Mouse (Mus musculus) Muller cell, postnatal 12 days (primary cell): ENCODE data around the gene Six1.
"Not testable (repeated sequence)": the region's sequence is repeated elsewhere in the genome, so short reads cannot be mapped to it uniquely, and the experiment has no call there.

Source experiments
- DNase-seq: peaks from one replicate; pipeline ENCODE4 v3.0.0-alpha.2; 2015; ENCODE audit errors: inconsistent ontology term

Gene Six1

DNA sequence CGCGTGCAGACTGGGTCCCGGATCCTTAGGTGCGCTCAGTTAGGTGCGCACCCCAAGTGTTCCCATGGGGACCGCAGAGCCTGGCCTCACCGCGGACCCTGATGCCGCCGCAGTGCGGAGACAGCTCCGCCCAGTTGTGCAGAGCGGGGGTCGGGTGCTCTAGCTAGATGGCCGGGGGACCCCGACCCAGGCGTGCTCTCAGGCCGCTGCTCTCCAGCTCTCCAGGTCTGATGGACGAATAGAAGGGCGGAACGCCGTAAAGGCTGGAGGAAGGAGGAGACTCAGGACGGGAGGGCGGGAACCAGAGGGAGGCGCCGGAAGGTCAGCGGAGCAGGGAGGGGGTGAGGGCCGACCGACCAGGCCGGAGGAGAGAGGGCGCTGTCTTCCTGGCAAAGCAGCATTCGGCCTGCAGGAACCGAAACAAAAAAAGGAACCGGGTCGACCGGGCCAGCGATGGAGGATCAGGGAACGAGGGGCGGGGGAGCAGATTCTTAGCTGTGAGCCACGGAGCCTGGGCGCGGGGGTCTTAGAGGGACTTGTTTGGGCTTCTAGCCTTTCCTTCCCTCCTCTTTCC is at the start of gene Six1:
Gene Six1, minus strand, starts transcription at position 220 of the 574 bp plus-strand sequence.
- peak; percentile 93 for DNase-seq

GRCm38 (mm10) chr12:73098593-73098992 is 44.9 kb upstream of the Six1 start:
- DNase-seq = peak; percentile 35

- not testable (repeated sequence) for DNase-seq
Observed at GRCm38 (mm10) chr12:73096177-73096576, 42.5 kb upstream of the Six1 start.

- no peak for DNase-seq
Observed at GRCm38 (mm10) chr12:73094605-73095004, 40.9 kb upstream of the Six1 start.

DNA sequence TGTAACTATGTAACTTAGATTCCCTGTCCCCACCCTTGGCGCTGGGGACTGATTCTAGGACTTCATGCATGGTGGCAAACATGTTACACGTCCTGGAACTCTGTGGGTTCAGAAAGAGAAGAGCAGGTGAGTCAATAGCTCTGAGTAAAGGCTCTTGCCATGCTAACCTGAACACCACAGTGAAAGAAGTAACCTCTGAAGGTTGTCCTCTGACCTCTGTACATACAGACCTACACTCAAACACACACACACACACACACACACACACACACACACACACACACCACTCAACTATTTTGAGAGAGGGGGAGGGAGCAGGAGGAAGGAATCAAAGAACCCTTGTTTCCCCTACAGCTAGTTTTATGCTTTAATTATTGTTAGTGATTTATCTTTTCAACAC is 40.5 kb upstream of the Six1 start:
- no peak for DNase-seq

GRCm38 (mm10) chr12:73090672-73091335 is 37.1 kb upstream of the Six1 start:
- no peak for DNase-seq

GRCm38 (mm10) chr12:73088911-73089310 is 35.2 kb upstream of the Six1 start:
- peak; percentile 10 for DNase-seq

DNA sequence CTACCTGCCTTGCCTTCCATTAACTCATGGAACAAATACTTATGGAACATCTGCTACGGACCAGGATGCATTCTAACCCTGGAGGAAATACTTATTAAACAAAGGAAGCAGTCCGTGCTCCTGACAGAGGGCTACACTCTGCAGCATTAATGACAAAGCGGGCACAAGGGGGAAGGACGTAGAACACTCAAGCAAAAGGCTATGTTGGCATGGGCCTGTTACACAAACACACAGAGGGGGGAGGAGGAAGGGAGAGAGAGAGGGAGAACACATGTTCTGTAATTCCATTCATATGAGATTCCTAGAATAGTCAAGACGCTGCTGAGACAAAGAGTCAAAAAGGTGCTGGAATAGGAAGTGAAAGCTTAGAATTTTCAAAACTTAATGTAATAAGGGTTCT is 34.8 kb upstream of the Six1 start:
- DNase-seq = no peak

GRCm38 (mm10) chr12:73087086-73087485 is 33.4 kb upstream of the Six1 start:
- DNase-seq = no peak

DNA sequence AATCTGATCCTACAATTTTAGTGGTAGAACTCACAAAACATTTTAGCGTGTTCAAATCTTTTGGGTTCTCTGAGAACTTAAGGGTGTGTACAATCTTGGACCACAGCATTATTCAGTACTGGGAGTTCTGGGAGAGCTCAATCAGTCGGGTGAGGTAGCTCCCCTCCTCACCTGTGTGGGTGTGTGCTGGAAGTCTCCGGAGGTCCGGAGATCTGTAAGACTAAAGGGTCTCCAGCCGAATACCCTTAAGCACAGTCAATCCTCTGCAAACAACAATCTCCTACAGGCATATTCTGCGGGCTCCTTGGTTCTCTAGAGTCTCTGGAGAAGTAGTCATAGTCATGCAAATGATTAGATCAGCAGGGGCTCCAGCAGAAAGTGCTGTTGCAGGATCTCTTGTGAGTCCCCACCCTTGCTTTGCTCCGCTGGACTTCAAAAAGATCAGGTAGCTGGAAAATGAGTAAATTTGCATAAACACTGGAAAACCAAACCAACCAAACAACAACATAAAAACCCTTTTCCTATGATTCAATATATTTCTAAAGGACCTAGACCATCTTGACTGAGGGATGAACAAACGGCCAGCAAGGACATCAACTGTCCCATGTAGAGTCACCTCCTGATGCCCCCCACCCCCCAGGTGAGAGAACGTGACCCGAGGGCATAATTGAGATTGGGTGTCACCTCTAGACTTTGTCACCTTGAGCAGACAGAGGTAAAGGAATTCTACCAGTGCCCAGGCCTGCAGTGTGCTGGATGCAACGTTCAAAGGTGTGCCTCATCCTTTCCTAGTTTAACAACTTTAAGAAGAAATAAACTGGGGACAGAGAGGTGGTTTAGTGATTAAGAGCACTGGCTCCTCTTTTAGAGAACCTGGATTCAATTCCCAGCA is 32.3 kb upstream of the Six1 start:
- DNase-seq = no peak

- no peak for DNase-seq
Observed at GRCm38 (mm10) chr12:73083773-73084172, 30.1 kb upstream of the Six1 start.

DNA sequence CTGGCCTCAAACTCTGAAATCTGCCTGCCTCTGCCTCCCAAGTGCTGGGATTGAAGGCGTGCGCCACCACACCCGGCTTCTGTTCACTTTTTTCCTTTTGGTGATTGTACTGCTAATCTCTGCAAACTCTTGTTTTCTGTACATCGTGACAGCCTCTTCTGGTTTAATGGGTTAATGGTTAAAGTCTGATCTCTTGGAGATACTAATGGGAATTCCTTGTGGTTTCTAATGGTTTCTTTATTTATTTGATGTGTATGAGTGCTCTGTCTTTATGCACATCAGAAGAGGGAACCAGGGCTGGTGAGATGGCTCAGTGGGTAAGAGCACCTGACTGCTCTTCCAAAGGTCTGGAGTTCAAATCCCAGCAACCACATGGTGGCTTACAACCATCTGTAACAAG is 28.1 kb upstream of the Six1 start:
- DNase-seq = not testable (repeated sequence)

DNA sequence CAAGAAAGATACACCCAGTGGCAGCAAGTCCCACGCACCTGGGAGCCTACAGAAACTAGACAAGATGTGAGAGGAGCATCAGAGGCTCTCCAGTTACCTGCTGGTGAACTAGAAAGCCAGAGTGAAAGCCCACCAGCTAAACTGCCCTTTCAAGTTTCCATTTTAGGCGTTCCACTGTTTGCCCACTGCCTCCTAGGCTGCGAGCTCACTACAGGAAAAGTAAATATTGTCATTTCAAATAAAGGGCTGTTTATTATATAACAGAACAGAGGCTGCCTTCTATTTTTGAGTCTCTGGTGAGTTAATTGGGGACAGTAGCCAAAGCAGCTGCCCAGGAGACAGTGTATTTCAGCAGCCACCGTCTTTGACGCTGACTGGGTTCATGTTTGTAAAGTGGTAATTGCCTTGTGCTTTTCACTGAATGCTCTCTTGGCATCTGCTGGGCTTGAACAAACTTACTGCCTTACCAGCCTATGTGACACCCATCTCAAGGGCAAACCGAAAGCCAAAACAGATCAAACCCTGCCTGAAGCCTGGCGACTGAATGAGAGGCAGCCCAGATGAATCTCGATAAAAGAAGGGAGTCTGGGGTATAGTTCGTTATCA is 7.2 kb upstream of the Six1 start:
- DNase-seq = no peak

GRCm38 (mm10) chr12:73057492-73057891 is 3.8 kb upstream of the Six1 start:
- DNase-seq = no peak

GRCm38 (mm10) chr12:73055451-73055850 is 1.8 kb upstream of the Six1 start:
- no peak for DNase-seq

DNA sequence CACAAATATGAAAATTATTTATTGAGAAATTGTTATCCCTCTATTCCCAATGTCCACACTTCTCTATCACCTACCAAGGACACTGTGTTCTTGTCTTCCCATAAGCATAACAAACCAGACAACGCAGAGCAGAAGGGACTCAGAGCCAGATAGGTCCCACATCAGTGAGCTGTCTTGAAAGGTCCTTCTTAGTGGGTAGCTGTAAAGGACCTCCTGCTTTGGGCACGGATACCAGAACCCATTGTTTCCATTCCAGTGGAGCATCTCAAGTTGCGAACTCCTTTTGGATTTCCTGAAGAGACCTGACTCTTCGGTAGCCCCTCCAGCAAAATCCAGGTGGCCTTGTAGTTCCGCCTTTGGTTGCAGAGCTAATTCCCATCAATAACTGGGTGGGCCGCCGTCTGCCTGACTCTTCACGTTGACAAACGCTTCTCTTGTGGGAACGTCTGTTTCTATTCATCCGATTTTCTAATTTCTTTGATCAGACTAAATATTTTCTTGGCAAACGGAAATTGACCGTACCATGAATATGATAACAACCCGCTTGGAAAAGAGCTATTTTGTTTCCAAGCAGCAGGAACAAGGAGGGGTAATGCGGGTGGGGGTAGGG is 994 bp upstream of the Six1 start:
- no peak for DNase-seq

DNA sequence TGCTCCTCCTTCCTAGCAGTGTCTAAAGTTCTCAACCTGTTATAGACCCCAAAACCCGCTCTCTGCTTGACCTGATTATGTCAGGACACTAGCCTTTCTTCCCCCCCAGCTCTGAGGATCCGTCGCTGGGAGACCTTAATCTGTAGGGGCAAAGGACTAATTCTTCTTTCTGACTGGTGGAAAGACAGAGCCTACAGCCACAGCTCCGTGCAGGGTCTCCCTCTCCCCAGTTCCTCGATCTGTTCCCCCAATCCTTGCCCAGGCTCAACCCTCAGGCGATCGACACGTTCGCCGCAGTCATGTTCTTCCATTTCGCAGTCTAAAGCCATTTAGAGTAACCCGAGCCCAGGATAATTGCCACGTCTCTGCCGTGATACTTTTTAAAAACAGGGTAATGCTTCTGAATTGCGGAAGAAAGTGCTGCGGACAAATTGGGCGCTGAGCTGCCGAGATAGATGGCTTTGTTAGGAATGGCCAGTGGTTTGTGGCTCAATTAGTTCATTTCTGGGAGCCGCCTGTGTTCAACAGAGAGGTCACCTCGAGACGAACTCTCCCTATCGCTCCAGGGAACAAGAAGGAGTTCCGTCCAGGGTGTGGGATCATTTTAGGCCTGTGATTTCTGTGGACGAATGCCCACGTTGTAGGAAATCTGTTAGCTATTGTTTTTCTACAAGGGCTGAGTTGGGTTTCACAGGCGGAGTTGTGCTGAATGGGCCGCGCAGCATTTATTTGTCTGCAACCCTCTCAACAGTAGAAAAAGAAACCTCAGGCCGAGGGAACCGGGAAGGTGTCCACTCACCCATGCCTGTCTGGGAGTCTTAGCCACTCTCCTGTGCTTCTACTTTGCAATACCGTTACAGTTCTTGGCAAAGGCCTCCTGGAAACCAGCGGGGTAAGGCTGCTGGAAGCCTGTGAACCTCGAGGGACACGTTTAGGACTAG is 766 bp downstream of the Six1 start:
- DNase-seq = no peak

DNA sequence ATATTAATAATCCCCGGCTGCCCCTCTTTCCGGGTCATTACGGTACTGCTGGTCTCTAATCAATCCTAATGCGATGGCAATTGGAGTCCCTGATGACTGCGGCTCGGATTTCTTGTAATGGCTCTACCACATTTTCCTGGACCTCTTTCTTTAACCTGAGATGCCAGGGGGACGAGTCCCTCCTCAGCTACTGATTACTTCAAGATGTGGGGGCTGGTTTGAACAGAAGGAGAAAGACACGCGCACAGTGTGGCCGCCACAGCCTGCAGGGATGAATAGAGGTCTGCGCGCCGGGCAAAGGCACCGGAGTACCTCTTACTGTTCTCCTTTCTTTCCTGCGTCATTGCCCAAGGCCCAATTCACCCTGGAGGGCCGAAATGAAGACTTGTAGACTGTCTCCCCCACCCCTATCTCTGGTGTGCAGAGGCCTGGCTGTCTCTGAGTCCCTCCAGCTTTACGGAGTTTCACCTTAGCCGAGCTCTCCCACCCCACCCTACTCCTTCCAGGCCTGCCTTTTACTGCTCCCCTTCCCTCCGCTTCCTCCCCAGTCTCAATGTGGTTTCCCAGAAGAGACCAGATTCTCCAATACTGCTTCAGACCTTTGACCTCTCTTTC is 1.5 kb downstream of the Six1 start:
- no peak for DNase-seq

DNA sequence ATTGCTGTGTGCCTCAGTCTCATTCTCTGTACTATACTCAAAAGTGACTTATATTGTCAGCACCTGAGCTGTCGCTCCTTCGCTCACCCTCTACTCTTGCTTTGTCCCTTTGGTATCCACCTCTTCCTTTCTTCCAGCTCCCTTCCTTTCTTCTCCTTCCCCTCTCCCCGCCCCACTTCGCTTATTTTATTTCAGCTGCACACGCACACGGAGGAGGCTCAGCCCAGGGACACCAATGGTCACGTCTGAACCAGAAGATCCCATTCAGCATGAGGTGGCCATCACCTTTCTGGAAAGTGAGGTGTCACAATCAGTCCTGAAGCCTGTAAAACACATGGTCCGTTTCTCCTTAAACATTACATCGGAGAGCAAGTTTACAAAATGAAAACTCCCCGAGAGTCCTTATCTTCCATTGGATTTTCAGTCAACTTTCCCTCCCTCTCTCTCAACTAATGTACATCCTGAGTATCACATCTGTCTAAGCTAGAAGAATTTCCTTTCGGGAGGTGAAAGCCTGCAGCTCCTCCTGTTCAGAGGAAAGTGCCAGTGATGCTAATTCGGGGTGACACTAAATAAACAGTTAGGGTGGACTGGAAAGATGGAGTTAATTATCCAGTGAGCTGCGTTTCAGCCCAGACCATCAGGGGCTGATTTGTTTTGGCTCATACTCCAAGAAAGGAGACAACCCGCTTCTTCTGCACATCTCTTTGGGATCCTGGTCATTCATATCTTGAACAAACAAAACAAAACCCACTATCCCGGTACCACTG is 2.7 kb downstream of the Six1 start:
- DNase-seq = peak; percentile 43

DNA sequence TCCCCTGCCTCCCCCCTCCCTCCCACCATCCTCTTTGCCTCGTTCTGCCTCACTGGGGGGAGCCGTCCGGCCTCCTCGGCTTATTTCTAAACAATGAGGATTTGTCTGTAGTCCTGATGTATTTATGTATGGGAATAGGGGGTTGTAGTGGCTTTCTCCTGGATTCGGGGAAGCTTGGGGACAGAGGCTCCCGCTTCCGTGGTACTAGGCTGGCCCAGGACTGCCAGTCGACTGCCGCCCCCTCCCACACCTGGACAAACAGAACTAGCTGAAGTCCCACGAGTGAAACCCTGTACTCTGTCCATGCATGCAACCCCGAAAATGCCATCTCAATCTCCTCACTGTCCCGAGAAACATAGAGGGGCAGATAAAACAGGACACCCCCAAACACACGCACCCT is 3.4 kb downstream of the Six1 start:
- no peak for DNase-seq
